Mouse (Mus musculus) heart, postnatal 36 days (tissue): ENCODE data around the gene Col13a1. TPM values are rescaled to one million over a fixed set of nuclear protein-coding genes. Genes with fewer than 3 reads are reported as not detected.

Experiments used
- DNase-seq, 2 experiments: peaks; one replicate each; pipeline ENCODE4 v3.0.0; 2021 to 2022
- intact Hi-C: fragments of 180-260 bp; cut with DNase I; formaldehyde crosslinking; loops from one replicate; pipeline ENCODE4 v1.15.1; 2025
- total RNA-seq, 2 experiments: library from RNA; stranded (reverse); gene quantifications; 2 replicates each; pipeline ENCODE4 v1.2.3; 2021

Gene Col13a1
- total RNA-seq, 2 experiments from 2014 or later = 0.65 to 0.97 TPM

GRCm38 (mm10) chr10:61972041-61972440 is 6.9 kb downstream of the Col13a1 start:
- intact Hi-C loops = no loop called here
- DNase-seq = no peak

- intact Hi-C loops = no loop called here
Measured at GRCm38 (mm10) chr10:61968003-61968553, 10.8 kb downstream of the Col13a1 start.

GRCm38 (mm10) chr10:61967207-61967606 is 11.7 kb downstream of the Col13a1 start:
- DNase-seq = no peak
- intact Hi-C loops = no loop called here

More at GRCm38 (mm10) chr10:61968003-61968553, 10.8 kb downstream of the Col13a1 start:
- no peak for DNase-seq

- DNase-seq = no peak
- intact Hi-C loops = no loop called here
Measured at GRCm38 (mm10) chr10:61965386-61965841, 13.5 kb downstream of the Col13a1 start.

GRCm38 (mm10) chr10:61956718-61957117 is 22.2 kb downstream of the Col13a1 start:
- DNase-seq = peak in 1 of 2 experiments; percentile 14
- intact Hi-C loops = no loop called here

- intact Hi-C loops = no loop called here
- DNase-seq = no peak
Measured at GRCm38 (mm10) chr10:61953916-61954315, 25.0 kb downstream of the Col13a1 start.

GRCm38 (mm10) chr10:61949542-61949941 is 29.4 kb downstream of the Col13a1 start:
- intact Hi-C loops = no loop called here
- DNase-seq = no peak

- DNase-seq = no peak
- intact Hi-C loops = no loop called here
Measured at GRCm38 (mm10) chr10:61944386-61944785, 34.5 kb downstream of the Col13a1 start.

GRCm38 (mm10) chr10:61943480-61943879 is 35.4 kb downstream of the Col13a1 start:
- DNase-seq = no peak
- intact Hi-C loops = no loop called here

- intact Hi-C loops = no loop called here
- no peak for DNase-seq
Measured at GRCm38 (mm10) chr10:61942719-61943118, 36.2 kb downstream of the Col13a1 start.

- intact Hi-C loops = no loop called here
- no peak for DNase-seq
Measured at GRCm38 (mm10) chr10:61936211-61937121, 42.4 kb downstream of the Col13a1 start.

GRCm38 (mm10) chr10:61931678-61932077 is 47.2 kb downstream of the Col13a1 start:
- intact Hi-C loops = no loop called here
- no peak for DNase-seq

GRCm38 (mm10) chr10:61929901-61930300 is 49.0 kb downstream of the Col13a1 start:
- DNase-seq = no peak
- intact Hi-C loops = no loop called here

GRCm38 (mm10) chr10:61928725-61929651 is 49.9 kb downstream of the Col13a1 start:
- DNase-seq = no peak
- intact Hi-C loops = no loop called here

- intact Hi-C loops = no loop called here
- no peak for DNase-seq
Measured at GRCm38 (mm10) chr10:61925691-61926090, 53.2 kb downstream of the Col13a1 start.

GRCm38 (mm10) chr10:61920655-61921365 is 58.1 kb downstream of the Col13a1 start:
- intact Hi-C loops = no loop called here
- DNase-seq = no peak

- DNase-seq = no peak
- intact Hi-C loops = loop anchor here (5.0 kb wide), 1 partner anchor 57 kb away; the partner anchor contains the start of gene Col13a1
Measured at GRCm38 (mm10) chr10:61919924-61920654, 58.8 kb downstream of the Col13a1 start.

GRCm38 (mm10) chr10:61919496-61919895 is 59.4 kb downstream of the Col13a1 start:
- intact Hi-C loops = loop anchor here (5.0 kb wide), 1 partner anchor 58 kb away; the partner anchor contains the start of gene Col13a1
- no peak for DNase-seq

GRCm38 (mm10) chr10:61917066-61917465 is 61.8 kb downstream of the Col13a1 start:
- DNase-seq = no peak
- intact Hi-C loops = loop anchor here (5.0 kb wide), 1 partner anchor 60 kb away; the partner anchor contains the start of gene Col13a1
